Mouse (Mus musculus) intestine, postnatal 0 days (tissue): ENCODE results near the gene Tubg2. TPM values are rescaled to one million over a fixed set of nuclear protein-coding genes. Genes with fewer than 3 reads are reported as not detected.
"Not testable (repeated sequence)": the region's sequence is repeated elsewhere in the genome, so short reads cannot be mapped to it uniquely, and the experiment has no call there.

Experiments
- ATAC-seq: fragments of 200-750 bp; cut with Nextera tagmentation; 2 replicates; pipeline ENCODE4 v1.8.0; 2017; ENCODE audit warnings: mild to moderate bottlenecking, moderate TSS enrichment, moderate library complexity
- H3K27ac ChIP-seq: fragments of 300-500 bp; sonication (generic); 2 replicates; pipeline ENCODE4 v1.5.1; 2014; ENCODE audit warnings: mild to moderate bottlenecking, low read depth, low read length, moderate library complexity
- H3K27me3 ChIP-seq: fragments of 300-500 bp; sonication (generic); replicated peaks from 2 replicates; pipeline ENCODE4 v1.6.1; 2014; ENCODE audit warnings: low read length, mixed read lengths; ENCODE audit not compliant: control insufficient read depth, insufficient read depth
- H3K36me3 ChIP-seq: fragments of 300-500 bp; sonication (generic); 2 replicates; pipeline ENCODE4 v1.6.1; 2014; ENCODE audit warnings: mild to moderate bottlenecking, moderate library complexity; ENCODE audit not compliant: control insufficient read depth, insufficient read depth
- H3K4me1 ChIP-seq: fragments of 300-500 bp; sonication (generic); replicated peaks from 2 replicates; pipeline ENCODE4 v1.6.1; 2014; ENCODE audit warnings: antibody characterized with exemption, low read length, mixed read lengths; ENCODE audit not compliant: control insufficient read depth, insufficient read depth
- H3K4me2 ChIP-seq: fragments of 300-500 bp; sonication (generic); replicated peaks from 2 replicates; pipeline ENCODE4 v1.6.1; 2014; ENCODE audit warnings: low read depth, mild to moderate bottlenecking, moderate library complexity
- H3K4me3 ChIP-seq: fragments of 300-500 bp; sonication (generic); 2 replicates; pipeline ENCODE4 v1.5.1; 2014; ENCODE audit warnings: low read depth, low read length
- H3K9ac ChIP-seq: fragments of 300-500 bp; sonication (generic); 2 replicates; pipeline ENCODE4 v1.6.1; 2014; ENCODE audit warnings: mild to moderate bottlenecking, low read depth, low read length
- H3K9me3 ChIP-seq: fragments of 300-500 bp; sonication (generic); 2 replicates; pipeline ENCODE4 v1.6.1; 2016; ENCODE audit warnings: mixed run types; ENCODE audit not compliant: control insufficient read depth
- CTCF ChIP-seq: sonication (generic); IDR thresholded peaks from 2 replicates; pipeline ENCODE4 v1.5.1; 2016; ENCODE audit warnings: low read depth, mild to moderate bottlenecking, control low read depth, antibody characterized with exemption, moderate library complexity
- WGBS: fragments of 180-500 bp; shearing (Covaris S2); extraction: QIAGEN DNeasy Blood & Tissue Kit; methylation state at CpG from one replicate; pipeline ENCODE4 v1.1.7; 2014; 5-methylcytosine and 5-hydroxymethylcytosine counted together
- polyA plus RNA-seq: library from polyadenylated mRNA; unstranded; fragments of >200 nt; fragmentation: Nextera tagmentation; extraction: Ambion mirVana; gene quantifications from 2 replicates; pipeline ENCODE4 v1.2.1, GENCODE M21; 2015

Gene Tubg2
- polyA plus RNA-seq, 1 experiment from 2014 or later = 2.8 TPM

DNA sequence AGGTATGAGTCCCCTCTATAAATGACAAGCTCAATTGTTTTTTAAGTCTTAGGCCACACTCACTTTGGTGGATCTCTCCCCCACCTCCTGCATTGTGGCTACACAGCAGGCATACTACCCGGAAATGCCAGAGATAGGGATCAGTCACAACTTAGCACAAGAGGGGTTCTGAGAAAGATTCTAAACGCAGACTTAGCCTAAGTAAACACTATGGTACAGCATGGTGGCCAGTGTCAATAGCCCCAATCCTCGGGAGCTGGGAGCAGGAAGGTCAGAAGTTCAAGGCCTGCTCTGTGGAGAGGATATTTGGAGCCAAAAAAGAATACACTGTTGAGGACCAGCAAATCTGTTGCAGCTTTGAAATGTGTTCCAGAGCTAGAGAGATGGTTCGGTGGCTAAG is 37.6 kb upstream of the Tubg2 start:
- no peak for ATAC-seq
- Histone ChIP-seq H3K4me2 (peak overlapping the region; percentile 68), H3K9ac (peak overlapping the region; percentile 87; the same call in 1 of the 2 replicates), H3K9me3 (no peaks in the 10 kb centered on the region), H3K36me3 (peaks cover 2% of the 10 kb centered on the region; the same call in 1 of the 2 replicates), H3K4me1 (peaks cover 13% of the 10 kb centered on the region), H3K27me3 (no peaks in the 10 kb centered on the region), H3K27ac (no peak overlapping the region), H3K4me3 (peak overlapping the region; percentile 87)
- TF ChIP-seq CTCF = no peak
- 15% methylated on average over 4 of the region's 4 CpGs for WGBS

DNA sequence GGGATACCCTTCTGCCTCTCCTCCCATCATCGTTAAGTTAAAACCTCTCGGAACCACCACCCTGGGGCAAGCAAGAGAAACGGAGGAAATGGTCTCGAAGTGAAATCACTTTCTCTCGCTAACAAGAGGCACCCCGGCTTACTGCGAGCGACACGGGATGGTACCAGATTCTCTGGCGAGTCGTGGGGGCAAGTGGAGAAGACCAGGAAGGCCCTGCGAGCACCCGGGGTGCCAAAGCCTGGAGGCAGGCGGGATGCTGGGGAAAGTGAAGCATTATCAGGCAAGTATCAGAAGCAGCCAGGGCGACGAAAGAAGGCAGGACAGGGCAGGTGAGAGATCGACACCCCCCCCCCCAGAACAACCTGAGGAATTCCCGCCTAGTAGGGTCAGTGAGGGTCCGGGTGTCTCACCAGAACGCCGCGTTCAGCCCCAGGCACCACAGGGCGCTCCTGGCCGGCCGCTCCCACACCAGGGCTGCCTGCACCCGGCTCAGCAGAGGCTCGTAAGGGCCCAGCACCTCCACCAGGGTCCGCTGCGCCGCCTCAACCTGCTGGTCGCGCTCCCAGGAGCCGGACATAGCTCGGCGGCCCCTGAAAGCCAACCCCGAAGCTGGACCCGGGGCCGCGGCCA is 36.5 kb upstream of the Tubg2 start:
- Histone ChIP-seq H3K36me3 (peaks cover 11% of the 10 kb centered on the region; the same call in 1 of the 2 replicates), H3K27ac (peak overlapping the region; percentile 86), H3K9me3 (no peaks in the 10 kb centered on the region), H3K9ac (peak overlapping the region; percentile 87), H3K4me1 (peaks cover 13% of the 10 kb centered on the region), H3K4me2 (peak overlapping the region; percentile 68), H3K4me3 (peak overlapping the region; percentile 87), H3K27me3 (no peaks in the 10 kb centered on the region)
- peak; percentile 59 for TF ChIP-seq CTCF
- peak; percentile 80 for ATAC-seq
- WGBS = under 1% methylated on average over 38 of the region's 39 CpGs

DNA sequence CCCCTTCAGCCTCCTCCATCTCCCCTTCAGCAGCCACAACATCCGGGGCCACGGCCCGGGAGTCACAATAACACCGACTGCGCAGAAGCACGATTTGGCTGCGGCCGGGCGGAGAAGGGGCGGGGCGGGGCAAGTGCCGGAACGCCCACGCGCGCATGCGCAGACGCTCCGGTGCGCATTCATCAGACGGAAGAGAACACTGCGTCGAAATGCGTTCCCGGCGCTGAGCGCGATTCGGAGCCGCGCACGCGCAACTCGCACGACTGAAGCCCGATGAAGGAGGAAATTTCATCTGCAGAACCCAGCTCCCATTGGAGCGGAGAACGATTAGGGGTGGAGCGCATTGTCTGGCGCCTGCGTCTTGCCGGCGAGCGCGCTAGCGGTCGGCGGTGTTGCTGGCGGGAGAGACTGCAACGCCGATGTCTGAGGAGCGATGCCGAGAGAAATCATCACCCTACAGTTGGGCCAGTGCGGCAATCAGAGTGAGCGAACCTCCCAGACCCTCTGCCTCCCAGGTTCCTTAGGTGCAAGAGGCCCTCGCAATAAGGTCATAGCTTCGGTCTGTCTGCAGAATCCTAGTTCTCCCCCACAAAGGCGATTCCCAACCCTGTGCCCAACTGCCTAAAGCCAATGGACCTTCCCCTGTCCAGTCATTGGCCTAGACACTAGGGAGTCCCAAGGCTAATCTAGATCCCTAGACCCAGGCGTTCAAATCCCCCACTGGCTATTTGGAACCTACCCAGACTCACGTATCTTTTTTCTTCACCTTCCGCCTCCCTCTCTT is 35.8 kb upstream of the Tubg2 start, which contains the start of the genes Retreg3 and Tubg1:
Gene Retreg3, minus strand, starts transcription at position 133 of the 784 bp plus-strand sequence.
Gene Tubg1, plus strand, starts transcription at position 178 of the 784 bp plus-strand sequence.
- peaks cover 13% of the 10 kb centered on the region for H3K4me1 ChIP-seq
- no peaks in the 10 kb centered on the region for H3K9me3 ChIP-seq
- peak within 1 kb of the TSS; percentile 86 for H3K27ac ChIP-seq
- peak; percentile 96 for ATAC-seq
- H3K4me3 ChIP-seq = peak within 1 kb of the TSS; percentile 87
- H3K9ac ChIP-seq = peak within 1 kb of the TSS; percentile 87
- no peak for TF ChIP-seq CTCF
- H3K27me3 ChIP-seq = no peaks in the 10 kb centered on the region
- H3K36me3 ChIP-seq = peaks cover 11% of the 10 kb centered on the region; the same call in 1 of the 2 replicates
- H3K4me2 ChIP-seq = peak within 1 kb of the TSS; percentile 68
- WGBS = under 1% methylated on average over 61 of the region's 61 CpGs

DNA sequence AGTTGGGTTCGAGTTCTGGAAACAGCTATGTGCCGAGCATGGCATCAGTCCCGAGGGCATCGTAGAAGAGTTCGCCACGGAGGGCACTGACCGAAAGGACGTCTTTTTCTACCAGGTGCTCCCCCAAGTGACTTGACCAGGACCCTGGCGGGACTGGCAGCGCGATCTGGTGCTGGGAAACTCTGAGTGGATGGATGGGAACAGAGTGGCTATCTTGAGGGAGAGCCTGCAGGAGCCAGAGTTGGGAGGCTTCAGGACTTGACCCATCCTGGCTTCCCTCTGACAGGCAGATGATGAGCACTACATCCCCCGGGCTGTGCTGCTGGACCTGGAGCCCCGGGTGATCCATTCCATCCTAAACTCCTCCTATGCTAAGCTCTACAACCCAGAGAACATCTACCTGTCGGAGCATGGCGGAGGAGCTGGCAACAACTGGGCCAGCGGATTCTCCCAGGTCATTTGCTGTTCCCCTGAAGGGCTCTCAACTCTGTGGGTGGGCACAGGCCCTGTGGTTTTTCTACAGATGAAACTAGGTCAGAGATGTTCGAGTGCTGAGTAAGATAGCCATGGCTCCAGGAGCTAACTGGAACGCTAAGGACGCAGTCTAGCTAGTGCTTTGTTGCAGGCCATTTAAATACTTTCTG is 35.0 kb upstream of the Tubg2 start:
- H3K9me3 ChIP-seq = no peaks in the 10 kb centered on the region
- WGBS = 19% methylated on average over 19 of the region's 19 CpGs
- H3K9ac ChIP-seq = peak overlapping the region; percentile 52
- H3K27ac ChIP-seq = peak overlapping the region; percentile 29; the same call in 1 of the 2 replicates
- TF ChIP-seq CTCF = no peak
- peak overlapping the region; percentile 87 for H3K4me3 ChIP-seq
- H3K4me2 ChIP-seq = peak overlapping the region; percentile 68
- peaks cover 16% of the 10 kb centered on the region; the same call in 1 of the 2 replicates for H3K36me3 ChIP-seq
- no peaks in the 10 kb centered on the region for H3K27me3 ChIP-seq
- ATAC-seq = no peak
- peaks cover 10% of the 10 kb centered on the region for H3K4me1 ChIP-seq

DNA sequence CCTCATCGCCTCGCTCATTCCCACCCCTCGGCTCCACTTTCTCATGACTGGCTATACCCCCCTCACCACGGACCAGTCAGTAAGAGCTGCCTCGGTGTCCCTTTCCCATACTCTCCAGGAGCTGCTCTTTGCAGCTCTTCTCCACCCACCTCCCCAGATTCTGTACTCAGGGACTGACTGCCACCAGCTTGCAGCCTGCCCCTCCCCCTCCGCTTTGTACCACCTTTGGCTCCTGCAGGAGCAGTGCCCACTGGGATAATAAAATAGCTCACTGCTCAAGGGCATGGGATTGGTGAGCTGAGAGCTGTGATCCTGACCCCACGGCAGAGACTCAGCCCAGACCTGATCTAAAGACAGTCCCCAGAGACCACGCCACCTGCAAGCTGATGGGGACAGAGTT is 31.2 kb upstream of the Tubg2 start:
- not testable (repeated sequence) for ATAC-seq, H3K9ac ChIP-seq, H3K27ac ChIP-seq, H3K4me1 ChIP-seq, H3K9me3 ChIP-seq, H3K27me3 ChIP-seq, H3K4me2 ChIP-seq, H3K4me3 ChIP-seq
- 94% methylated on average over 8 of the region's 8 CpGs for WGBS
- peaks cover 27% of the 10 kb centered on the region for H3K36me3 ChIP-seq

DNA sequence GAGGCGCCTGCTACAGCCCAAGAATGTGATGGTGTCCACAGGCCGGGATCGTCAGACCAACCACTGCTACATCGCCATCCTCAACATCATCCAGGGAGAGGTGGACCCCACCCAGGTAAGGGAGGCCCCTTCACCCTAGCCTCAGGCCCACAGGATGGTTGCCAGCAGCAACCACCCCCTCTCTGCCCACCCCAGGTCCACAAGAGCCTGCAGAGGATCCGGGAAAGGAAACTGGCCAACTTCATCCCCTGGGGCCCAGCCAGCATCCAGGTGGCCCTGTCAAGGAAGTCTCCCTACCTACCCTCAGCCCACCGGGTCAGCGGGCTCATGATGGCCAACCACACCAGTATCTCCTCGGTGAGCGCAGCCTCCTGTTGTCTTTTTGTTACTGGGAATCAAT is 30.7 kb upstream of the Tubg2 start:
- not testable (repeated sequence) for H3K4me2 ChIP-seq, H3K4me3 ChIP-seq, H3K27ac ChIP-seq, H3K9ac ChIP-seq, ATAC-seq, H3K4me1 ChIP-seq, H3K9me3 ChIP-seq, H3K27me3 ChIP-seq
- H3K36me3 ChIP-seq = peaks cover 27% of the 10 kb centered on the region
- 95% methylated on average over 7 of the region's 9 CpGs for WGBS
